ENCODE assay signal across 10 mouse cellular contexts in genomic region chr11:102740634-102741033, GRCm38 (mm10). TPM values are rescaled to one million over a fixed set of nuclear protein-coding genes. Genes with fewer than 3 reads are reported as not detected.
"Had no signal": no experiment of that assay in that cellular context is flagged by ENCODE, and none has a peak within 500 bp of the region (broad histone marks: within the 10 kb centered on the region; RNA-seq: fewer than 3 reads in every experiment).

No protein-coding gene starts in this region.

- ATAC-seq: liver, postnatal 0 days had no signal

- H3K4me3 ChIP-seq: left cerebral cortex, adult 2 months; liver, embryonic 13.5 days; lung, embryonic 15.5 days; neural tube, embryonic 12.5 days had no signal

- H3K27ac ChIP-seq: liver, embryonic 13.5 days; lung, embryonic 15.5 days; neural tube, embryonic 12.5 days had no signal

- DNase-seq: kidney, adult 18-20 months; liver; liver, embryonic 13.5 days; liver, postnatal 0 days; midbrain, embryonic 14.5 days; spleen, adult 18-20 months had no signal

RNA-seq across cellular contexts. Expression of gene Adam11, which starts 20.6 kb away (rescaled TPM):
- total RNA-seq: neutrophil, adult 5-6 weeks had no signal
